Comparison of ENCODE assay signal across 20 mouse cellular contexts in genomic region chr12:112821216-112821615, GRCm38 (mm10). TPM values are rescaled to one million over a fixed set of nuclear protein-coding genes. Genes with fewer than 3 reads are reported as not detected.
DNase-seq lines count a peak whose midpoint lies in the region; ATAC-seq and TF ChIP-seq lines count a peak whose summit lies in the region.
"Had no signal": no experiment of that assay in that cellular context is flagged by ENCODE, and none has a peak within 500 bp of the region (broad histone marks: within the 10 kb centered on the region; RNA-seq: fewer than 3 reads in every experiment).

No protein-coding gene starts in this region.

- peaks cover 2% of the 10 kb centered on the region; the same call in 1 of the 2 replicates for H3K4me1 ChIP-seq in embryonic facial prominence, embryonic 14.5 days (ENCODE audit: control insufficient read depth, insufficient read depth, low read length)
- H3K4me1 ChIP-seq in embryonic facial prominence, embryonic 10.5 days = peaks cover 37% of the 10 kb centered on the region
- peaks cover 43% of the 10 kb centered on the region for H3K4me1 ChIP-seq in heart, embryonic 16.5 days (ENCODE audit: control insufficient read depth, insufficient read depth, low read length)
- H3K4me1 ChIP-seq in lung, embryonic 15.5 days = peaks cover 35% of the 10 kb centered on the region
- 0 out of 2 replicates have a peak, but pooled peaks cover 2% of the 10 kb centered on the region for H3K4me1 ChIP-seq in stomach, postnatal 0 days (replicated peaks; ENCODE audit: control insufficient read depth, insufficient read depth)

- TF ChIP-seq CTCF in stomach, postnatal 0 days (IDR thresholded peaks at IDR 0.05; ENCODE audit: low read depth) = no peak

- TF ChIP-seq EP300 in stomach, postnatal 0 days (optimal IDR thresholded peaks at IDR 0.05) = no peak

- H3K36me3 ChIP-seq in embryonic facial prominence, embryonic 14.5 days (ENCODE audit: control insufficient read depth, insufficient read depth, low read length) = peaks cover 67% of the 10 kb centered on the region
- H3K36me3 ChIP-seq in embryonic facial prominence, embryonic 10.5 days (replicated peaks) = peaks cover 98% of the 10 kb centered on the region
- H3K36me3 ChIP-seq in heart, embryonic 16.5 days (ENCODE audit: control insufficient read depth, insufficient read depth) = peaks cover 28% of the 10 kb centered on the region
- peaks cover 63% of the 10 kb centered on the region for H3K36me3 ChIP-seq in lung, embryonic 15.5 days
- H3K36me3 ChIP-seq in stomach, postnatal 0 days (ENCODE audit: control insufficient read depth, insufficient read depth, low read length) = peaks cover 21% of the 10 kb centered on the region

- no peaks in the 10 kb centered on the region for H3K27me3 ChIP-seq in embryonic facial prominence, embryonic 14.5 days (replicated peaks; ENCODE audit: control insufficient read depth, insufficient read depth, low read length)
- H3K27me3 ChIP-seq in embryonic facial prominence, embryonic 10.5 days (replicated peaks; ENCODE audit: low read depth, poor library complexity, severe bottlenecking) = no peaks in the 10 kb centered on the region
- no peaks in the 10 kb centered on the region for H3K27me3 ChIP-seq in heart, embryonic 16.5 days (ENCODE audit: control insufficient read depth, insufficient read depth, low read length)
- no peaks in the 10 kb centered on the region for H3K27me3 ChIP-seq in lung, embryonic 15.5 days
- H3K27me3 ChIP-seq in stomach, postnatal 0 days (ENCODE audit: control insufficient read depth, insufficient read depth, low read length) = no peaks in the 10 kb centered on the region
- H3K27me3 ChIP-seq: embryonic facial prominence, embryonic 12.5 days; limb, embryonic 15.5 days; midbrain, embryonic 13.5 days had no signal

- H3K9me3 ChIP-seq in embryonic facial prominence, embryonic 14.5 days (ENCODE audit: control insufficient read depth, low read length) = no peaks in the 10 kb centered on the region
- H3K9me3 ChIP-seq in embryonic facial prominence, embryonic 10.5 days = no peaks in the 10 kb centered on the region
- no peaks in the 10 kb centered on the region for H3K9me3 ChIP-seq in heart, embryonic 16.5 days (replicated peaks; ENCODE audit: control insufficient read depth, low read length)
- H3K9me3 ChIP-seq in lung, embryonic 15.5 days = no peaks in the 10 kb centered on the region
- H3K9me3 ChIP-seq in stomach, postnatal 0 days (ENCODE audit: control insufficient read depth, low read length) = no peaks in the 10 kb centered on the region
- H3K9me3 ChIP-seq: embryonic facial prominence, embryonic 12.5 days; limb, embryonic 15.5 days; midbrain, embryonic 13.5 days had no signal

- 58% methylated on average over 1 of the region's 1 CpGs for WGBS in embryonic facial prominence, embryonic 14.5 days
- 70% methylated on average over 1 of the region's 1 CpGs for WGBS in embryonic facial prominence, embryonic 10.5 days
- 19% methylated on average over 1 of the region's 1 CpGs for WGBS in heart, embryonic 16.5 days
- WGBS in lung, embryonic 15.5 days = 32% methylated on average over 1 of the region's 1 CpGs
- WGBS in stomach, postnatal 0 days = 38% methylated on average over 1 of the region's 1 CpGs

- H3K9ac ChIP-seq in embryonic facial prominence, embryonic 14.5 days (ENCODE audit: low read depth, low read length) = 0 out of 2 replicates have a peak overlapping the region, but pooled peaks have one; percentile 8
- no peak overlapping the region for H3K9ac ChIP-seq in heart, embryonic 16.5 days (ENCODE audit: low read length)
- H3K9ac ChIP-seq in lung, embryonic 15.5 days = no peak overlapping the region
- H3K9ac ChIP-seq in stomach, postnatal 0 days (ENCODE audit: low read length) = no peak overlapping the region
- H3K9ac ChIP-seq: embryonic facial prominence, embryonic 12.5 days; forebrain, postnatal 0 days; limb, embryonic 15.5 days; midbrain, embryonic 13.5 days had no signal

- no peak for ATAC-seq in embryonic facial prominence, embryonic 14.5 days (ENCODE audit: low read depth)
- ATAC-seq in heart, embryonic 16.5 days (replicated peaks; ENCODE audit: extremely low read depth, insufficient read depth, low FRiP score) = peak; percentile 35; the same call in 1 of the 2 replicates
- 0 out of 2 replicates have a peak, but pooled peaks have one; percentile 27 for ATAC-seq in lung, embryonic 15.5 days (ENCODE audit: borderline replicate concordance, extremely low read depth, low FRiP score, low TSS enrichment)
- no peak for ATAC-seq in stomach, postnatal 0 days (ENCODE audit: low FRiP score, low TSS enrichment)
- ATAC-seq: forebrain, postnatal 0 days; hindbrain, postnatal 0 days; midbrain, embryonic 13.5 days had no signal

- no peak for DNase-seq in embryonic facial prominence, embryonic 14.5 days (ENCODE audit: low spot score)
- DNase-seq in embryonic facial prominence, embryonic 10.5 days (ENCODE audit: low spot score) = no peak
- DNase-seq in heart, postnatal 4 days = no peak
- DNase-seq in lung, postnatal 14 days = no peak
- no peak for DNase-seq in stomach, postnatal 0 days (ENCODE audit: low spot score)
- DNase-seq: B cell, adult 2 months; cerebellum, adult 11 months; cerebellum, postnatal 36 days; forebrain, postnatal 0 days; kidney, adult 8-10 months; kidney, postnatal 36 days; layer of hippocampus, adult 9-11 months had no signal

- no peak overlapping the region for H3K27ac ChIP-seq in embryonic facial prominence, embryonic 14.5 days (replicated peaks; ENCODE audit: low read depth, low read length)
- H3K27ac ChIP-seq in embryonic facial prominence, embryonic 10.5 days (replicated peaks) = no peak overlapping the region
- peak overlapping the region; percentile 66 for H3K27ac ChIP-seq in heart, embryonic 16.5 days (ENCODE audit: low read length)
- no peak overlapping the region for H3K27ac ChIP-seq in lung, embryonic 15.5 days
- peak overlapping the region; percentile 45; the same call in 1 of the 2 replicates for H3K27ac ChIP-seq in stomach, postnatal 0 days (replicated peaks)
- H3K27ac ChIP-seq: embryonic facial prominence, embryonic 12.5 days; hindbrain, postnatal 0 days; limb, embryonic 15.5 days; midbrain, embryonic 13.5 days had no signal

- H3K4me2 ChIP-seq in embryonic facial prominence, embryonic 14.5 days (ENCODE audit: low read depth, low read length) = no peak overlapping the region
- no peak overlapping the region for H3K4me2 ChIP-seq in heart, embryonic 16.5 days (ENCODE audit: low read depth, low read length)
- no peak overlapping the region for H3K4me2 ChIP-seq in lung, embryonic 15.5 days
- H3K4me2 ChIP-seq in stomach, postnatal 0 days (replicated peaks; ENCODE audit: low read depth) = no peak overlapping the region
- H3K4me2 ChIP-seq: embryonic facial prominence, embryonic 12.5 days; limb, embryonic 15.5 days; midbrain, embryonic 13.5 days had no signal

- H3K4me3 ChIP-seq in embryonic facial prominence, embryonic 14.5 days (ENCODE audit: low read depth, low read length) = no peak overlapping the region
- H3K4me3 ChIP-seq in embryonic facial prominence, embryonic 10.5 days = no peak overlapping the region
- no peak overlapping the region for H3K4me3 ChIP-seq in heart, embryonic 16.5 days (ENCODE audit: low read length)
- no peak overlapping the region for H3K4me3 ChIP-seq in lung, embryonic 15.5 days
- H3K4me3 ChIP-seq in stomach, postnatal 0 days (ENCODE audit: low read depth, low read length) = no peak overlapping the region
- H3K4me3 ChIP-seq: embryonic facial prominence, embryonic 12.5 days; limb, embryonic 15.5 days; midbrain, embryonic 13.5 days had no signal

RNA-seq across cellular contexts. Expression of gene Cdca4, which starts 8.0 kb away (rescaled TPM):
- polyA plus RNA-seq in embryonic facial prominence, embryonic 14.5 days (2014; fragmentation: Nextera tagmentation; extraction: Ambion mirVana) = 86.2 and 105 TPM in 2 replicates
- 180 and 183 TPM in 2 replicates for polyA plus RNA-seq in embryonic facial prominence, embryonic 10.5 days (2016; fragmentation: Nextera tagmentation; extraction: Ambion mirVana)
- 44.7 and 53.2 TPM in 2 replicates for polyA plus RNA-seq in heart, embryonic 16.5 days (2015; fragmentation: Nextera tagmentation; extraction: Ambion mirVana)
- 10 to 100 TPM; 25.8 to 26.8 TPM for total RNA-seq in heart, postnatal 4 days (2021)
- 125 and 129 TPM in 2 replicates for polyA plus RNA-seq in lung, embryonic 15.5 days (2015; fragmentation: Nextera tagmentation; extraction: Ambion mirVana)
- polyA plus RNA-seq in stomach, postnatal 0 days (2015; fragmentation: Nextera tagmentation; extraction: Ambion mirVana) = 37.5 and 41.6 TPM in 2 replicates

RNA-seq across cellular contexts. Expression of gene Clba1, which starts 12.5 kb away (rescaled TPM):
- polyA plus RNA-seq in embryonic facial prominence, embryonic 14.5 days (2014; fragmentation: Nextera tagmentation; extraction: Ambion mirVana) = 6.6 and 7.1 TPM in 2 replicates
- polyA plus RNA-seq in embryonic facial prominence, embryonic 10.5 days (2016; fragmentation: Nextera tagmentation; extraction: Ambion mirVana) = 9.3 and 10.1 TPM in 2 replicates
- 6.0 and 8.4 TPM in 2 replicates for polyA plus RNA-seq in heart, embryonic 16.5 days (2015; fragmentation: Nextera tagmentation; extraction: Ambion mirVana)
- 1 to 10 TPM; 4.5 to 6.0 TPM for total RNA-seq in heart, postnatal 4 days (2021)
- 6.9 and 7.4 TPM in 2 replicates for polyA plus RNA-seq in lung, embryonic 15.5 days (2015; fragmentation: Nextera tagmentation; extraction: Ambion mirVana)
- 6.8 and 7.0 TPM in 2 replicates for polyA plus RNA-seq in stomach, postnatal 0 days (2015; fragmentation: Nextera tagmentation; extraction: Ambion mirVana)

RNA-seq across cellular contexts. Expression of gene Ahnak2, which starts 18.8 kb away (rescaled TPM):
- polyA plus RNA-seq in embryonic facial prominence, embryonic 14.5 days (2014; fragmentation: Nextera tagmentation; extraction: Ambion mirVana) = 5.9 and 8.3 TPM in 2 replicates
- 0.04 and 0.20 TPM in 2 replicates for polyA plus RNA-seq in embryonic facial prominence, embryonic 10.5 days (2016; fragmentation: Nextera tagmentation; extraction: Ambion mirVana)
- polyA plus RNA-seq in heart, embryonic 16.5 days (2015; fragmentation: Nextera tagmentation; extraction: Ambion mirVana) = 2.0 and 2.1 TPM in 2 replicates
- total RNA-seq in heart, postnatal 4 days (2021) = 10 to 100 TPM; 13.5 to 16.8 TPM
- polyA plus RNA-seq in lung, embryonic 15.5 days (2015; fragmentation: Nextera tagmentation; extraction: Ambion mirVana) = 0.72 and 0.98 TPM in 2 replicates
- 5.4 and 6.3 TPM in 2 replicates for polyA plus RNA-seq in stomach, postnatal 0 days (2015; fragmentation: Nextera tagmentation; extraction: Ambion mirVana)
- total RNA-seq: megakaryocyte progenitor cell, adult 5-6 weeks had no signal

RNA-seq across cellular contexts. Expression of gene Gpr132, which starts 46.8 kb away (rescaled TPM):
- polyA plus RNA-seq in embryonic facial prominence, embryonic 14.5 days (2014; fragmentation: Nextera tagmentation; extraction: Ambion mirVana) = 0.45 and 0.54 TPM in 2 replicates
- polyA plus RNA-seq in embryonic facial prominence, embryonic 10.5 days (2016; fragmentation: Nextera tagmentation; extraction: Ambion mirVana) = 0.30 TPM in 1 of 2 replicates, not detected in the other
- polyA plus RNA-seq in heart, embryonic 16.5 days (2015; fragmentation: Nextera tagmentation; extraction: Ambion mirVana) = 1.4 and 3.6 TPM in 2 replicates
- under 1 TPM; 0.16 to 0.17 TPM for total RNA-seq in heart, postnatal 4 days (2021)
- 0.13 and 0.79 TPM in 2 replicates for polyA plus RNA-seq in lung, embryonic 15.5 days (2015; fragmentation: Nextera tagmentation; extraction: Ambion mirVana)
- polyA plus RNA-seq in stomach, postnatal 0 days (2015; fragmentation: Nextera tagmentation; extraction: Ambion mirVana) = 0.10 and 0.11 TPM in 2 replicates
- polyA plus RNA-seq: forebrain, postnatal 0 days; midbrain, embryonic 13.5 days; neural tube, embryonic 14.5 days had no signal

Comparison
In these comparisons a context has a peak if more than half of its experiments do, and no peak if none do; other contexts are left out.
1. ATAC-seq: peak in heart, embryonic 16.5 days (single experiment) and lung, embryonic 15.5 days (single experiment); none in embryonic facial prominence, embryonic 14.5 days (single experiment) and stomach, postnatal 0 days (single experiment).
2. H3K27ac ChIP-seq: peak in heart, embryonic 16.5 days (single experiment) and stomach, postnatal 0 days (single experiment); none in embryonic facial prominence, embryonic 14.5 days (single experiment), embryonic facial prominence, embryonic 10.5 days (single experiment) and lung, embryonic 15.5 days (single experiment).